Mouse (Mus musculus) forebrain, embryonic 12.5 days (tissue): ENCODE data around the gene Macrod2. TPM values are rescaled to one million over a fixed set of nuclear protein-coding genes. Genes with fewer than 3 reads are reported as not detected.
A peak's percentile ranks its signal among the peaks of the same experiment; 100 is the strongest.

Source experiments
- ATAC-seq: fragments of 200-750 bp; cut with Nextera tagmentation; 2 replicates; pipeline ENCODE4 v1.8.0; 2017; ENCODE audit warnings: moderate TSS enrichment; ENCODE audit not compliant: low FRiP score
- H3K27ac ChIP-seq: fragments of 300-500 bp; sonication (generic); 2 replicates; pipeline ENCODE4 v1.5.1; 2016; ENCODE audit warnings: mild to moderate bottlenecking
- H3K27me3 ChIP-seq: fragments of 300-500 bp; sonication (generic); 2 replicates; pipeline ENCODE4 v1.6.1; 2016; ENCODE audit warnings: mild to moderate bottlenecking
- H3K36me3 ChIP-seq: fragments of 300-500 bp; sonication (generic); replicated peaks from 2 replicates; pipeline ENCODE4 v1.6.1; 2016; ENCODE audit warnings: mild to moderate bottlenecking
- H3K4me1 ChIP-seq: fragments of 300-500 bp; sonication (generic); 2 replicates; pipeline ENCODE4 v1.6.1; 2016
- H3K4me2 ChIP-seq: fragments of 300-500 bp; sonication (generic); 2 replicates; pipeline ENCODE4 v1.6.1; 2016; ENCODE audit warnings: mild to moderate bottlenecking, moderate library complexity
- H3K4me3 ChIP-seq: fragments of 300-500 bp; sonication (generic); replicated peaks from 2 replicates; pipeline ENCODE4 v1.5.1; 2016; ENCODE audit warnings: mild to moderate bottlenecking
- H3K9ac ChIP-seq: fragments of 300-500 bp; sonication (generic); 2 replicates; pipeline ENCODE4 v1.6.1; 2016; ENCODE audit warnings: mild to moderate bottlenecking
- H3K9me3 ChIP-seq: fragments of 300-500 bp; sonication (generic); 2 replicates; pipeline ENCODE4 v1.6.1; 2016
- WGBS: fragments of 180-500 bp; shearing (Covaris S2); methylation state at CpG from one replicate; pipeline ENCODE4 v1.1.7; 2016; 5-methylcytosine and 5-hydroxymethylcytosine counted together
- polyA plus RNA-seq: library from polyadenylated mRNA; unstranded; fragments of >200 nt; fragmentation: Nextera tagmentation; extraction: Ambion mirVana; gene quantifications from 2 replicates; pipeline ENCODE4 v1.2.1, GENCODE M21; 2016

The Macrod2 gene
- polyA plus RNA-seq, 1 experiment from 2014 or later = 52.0 TPM

DNA sequence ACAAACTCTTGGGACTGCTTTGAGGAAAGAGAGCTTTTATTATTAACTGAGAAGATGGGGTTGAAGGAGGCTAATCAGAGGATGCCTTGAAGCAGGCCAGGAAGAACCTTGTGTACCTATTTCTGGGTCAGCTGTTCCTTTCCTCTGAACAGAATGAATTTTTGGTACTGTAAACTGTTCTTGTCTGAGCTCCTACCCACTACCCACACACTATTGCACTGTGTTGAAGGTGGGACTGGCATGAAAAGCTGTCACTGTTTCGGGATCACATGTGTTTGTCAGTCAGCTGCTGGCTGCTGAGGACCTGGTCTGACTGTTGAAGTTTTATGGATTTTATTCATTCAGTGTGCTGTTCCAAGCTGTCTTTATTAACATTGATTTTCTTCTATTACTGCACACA is 1862.4 kb downstream of the Macrod2 start:
- 95% methylated on average over 1 of the region's 1 CpGs for WGBS
- no peaks in the 10 kb centered on the region for H3K36me3 ChIP-seq
- no peak for ATAC-seq
- H3K9me3 ChIP-seq = no peaks in the 10 kb centered on the region
- H3K27ac ChIP-seq = no peak overlapping the region
- H3K27me3 ChIP-seq = peaks cover 12% of the 10 kb centered on the region
- H3K4me2 ChIP-seq = no peak overlapping the region
- peaks cover 5% of the 10 kb centered on the region for H3K4me1 ChIP-seq
- H3K9ac ChIP-seq = no peak overlapping the region
- no peak overlapping the region for H3K4me3 ChIP-seq

DNA sequence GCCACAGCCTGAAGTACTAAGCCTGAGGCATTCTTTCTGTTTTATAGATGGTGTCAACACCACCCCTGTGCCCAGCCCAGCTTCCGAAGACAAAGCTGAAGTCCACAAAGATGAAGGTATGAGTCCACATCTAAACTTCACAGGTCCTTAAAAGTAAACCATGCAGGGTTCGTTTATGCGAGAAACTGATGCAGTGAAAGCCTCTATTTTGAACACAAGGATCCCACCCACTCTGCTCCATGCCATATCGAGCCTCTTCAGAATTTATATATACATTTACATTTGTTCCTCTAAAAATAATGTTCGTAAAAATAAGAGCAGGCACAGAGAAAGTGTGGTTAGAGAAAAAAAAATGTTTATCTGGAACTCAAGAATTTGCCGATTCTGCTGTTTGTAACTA is 1865.9 kb downstream of the Macrod2 start:
- Histone ChIP-seq H3K9me3 (no peaks in the 10 kb centered on the region), H3K36me3 (no peaks in the 10 kb centered on the region), H3K27me3 (no peaks in the 10 kb centered on the region), H3K9ac (no peak overlapping the region), H3K4me3 (no peak overlapping the region), H3K4me2 (no peak overlapping the region), H3K4me1 (no peaks in the 10 kb centered on the region), H3K27ac (no peak overlapping the region)
- no peak for ATAC-seq
- 91% methylated on average over 6 of the region's 6 CpGs for WGBS

DNA sequence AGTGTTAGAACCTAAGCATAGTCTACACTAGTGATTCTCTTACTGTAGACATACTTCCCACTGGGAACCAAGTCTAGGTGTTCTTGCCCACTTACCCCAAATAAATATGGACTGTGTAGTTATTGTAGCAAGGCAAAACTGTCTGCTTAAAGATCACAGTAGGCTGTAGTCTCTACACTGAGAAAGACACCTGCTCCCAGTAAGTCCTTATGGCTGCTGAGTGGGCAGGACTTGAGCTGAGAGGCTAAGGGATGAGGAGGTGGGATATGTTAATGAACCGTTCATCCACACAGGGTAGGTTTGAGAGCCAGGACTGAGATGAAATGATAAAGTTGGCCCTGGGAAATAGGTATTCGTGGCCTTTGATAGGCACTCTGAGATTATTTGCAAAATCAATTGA is 1869.6 kb downstream of the Macrod2 start:
- Histone ChIP-seq H3K27me3 (no peaks in the 10 kb centered on the region), H3K4me1 (no peaks in the 10 kb centered on the region), H3K36me3 (no peaks in the 10 kb centered on the region), H3K27ac (no peak overlapping the region), H3K9me3 (no peaks in the 10 kb centered on the region), H3K4me3 (no peak overlapping the region), H3K9ac (no peak overlapping the region), H3K4me2 (no peak overlapping the region)
- WGBS = 89% methylated on average over 2 of the region's 2 CpGs
- ATAC-seq = no peak

DNA sequence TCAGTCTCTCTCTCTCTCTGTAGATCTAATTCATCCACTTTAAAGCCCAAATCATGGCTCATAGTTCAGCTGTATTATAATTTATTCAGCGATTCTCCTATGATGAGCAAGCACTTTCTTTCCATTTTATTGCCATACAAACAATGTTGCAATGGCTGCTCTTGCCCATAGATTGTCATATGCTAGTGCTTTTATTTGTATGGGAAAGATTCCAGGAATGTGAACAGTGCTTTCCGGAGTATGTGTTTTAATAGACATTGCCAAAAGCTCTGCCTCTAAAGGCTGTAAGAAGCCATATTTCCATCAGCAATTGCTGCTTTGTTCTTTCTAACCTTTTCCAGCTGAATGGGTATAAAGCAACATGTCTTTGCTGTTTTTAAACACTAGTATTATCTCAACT is 1872.7 kb downstream of the Macrod2 start:
- ATAC-seq = no peak
- H3K27ac ChIP-seq = no peak overlapping the region
- H3K4me3 ChIP-seq = no peak overlapping the region
- H3K9me3 ChIP-seq = no peaks in the 10 kb centered on the region
- no peaks in the 10 kb centered on the region for H3K4me1 ChIP-seq
- H3K4me2 ChIP-seq = no peak overlapping the region
- H3K36me3 ChIP-seq = no peaks in the 10 kb centered on the region
- H3K9ac ChIP-seq = no peak overlapping the region
- 88% methylated on average over 2 of the region's 2 CpGs for WGBS
- no peaks in the 10 kb centered on the region for H3K27me3 ChIP-seq

DNA sequence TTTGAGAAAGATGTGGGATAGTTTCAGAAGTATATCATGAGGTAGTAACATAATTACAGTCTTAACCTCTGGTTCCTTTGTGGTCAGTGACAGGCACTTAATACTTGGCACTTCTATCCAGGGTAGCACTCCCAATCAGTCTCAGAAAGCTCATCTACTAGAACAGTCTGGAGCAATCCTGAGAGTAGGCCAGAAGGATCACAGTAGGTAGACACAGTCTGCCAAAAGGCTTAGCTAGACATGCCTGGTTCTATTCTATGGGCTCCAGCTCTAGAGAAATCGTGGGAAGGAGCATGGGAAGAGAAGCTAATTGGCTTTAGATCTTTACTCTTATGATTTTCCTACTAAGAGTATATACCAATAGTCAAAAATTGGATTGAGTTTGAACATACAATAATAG is 1891.7 kb downstream of the Macrod2 start:
- Histone ChIP-seq H3K9me3 (no peaks in the 10 kb centered on the region), H3K27me3 (no peaks in the 10 kb centered on the region), H3K36me3 (no peaks in the 10 kb centered on the region), H3K4me3 (no peak overlapping the region), H3K9ac (no peak overlapping the region), H3K27ac (no peak overlapping the region), H3K4me1 (no peaks in the 10 kb centered on the region), H3K4me2 (no peak overlapping the region)
- no peak for ATAC-seq
- 62% methylated on average over 1 of the region's 1 CpGs for WGBS

DNA sequence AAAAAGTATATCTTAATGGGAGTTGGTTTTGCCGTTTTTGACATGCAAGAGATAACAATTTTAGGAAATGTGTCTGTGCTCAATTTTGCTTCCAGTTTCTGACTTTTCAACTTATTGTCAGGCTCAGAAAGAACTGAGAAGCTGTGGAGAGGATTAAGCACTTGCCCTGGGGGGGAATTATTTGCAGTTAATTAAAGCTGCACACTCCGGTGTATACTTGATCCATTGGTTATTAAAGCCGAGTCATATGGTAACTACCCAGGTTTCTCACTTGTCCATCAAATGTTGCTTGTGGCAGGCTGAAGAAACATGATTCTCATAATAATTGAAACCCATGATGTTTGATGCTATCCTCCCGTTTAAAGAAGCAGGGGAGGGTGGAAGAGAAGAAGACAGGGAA is 1899.7 kb downstream of the Macrod2 start:
- Histone ChIP-seq H3K4me2 (no peak overlapping the region), H3K9me3 (no peaks in the 10 kb centered on the region), H3K27ac (no peak overlapping the region), H3K4me3 (no peak overlapping the region), H3K4me1 (no peaks in the 10 kb centered on the region), H3K36me3 (no peaks in the 10 kb centered on the region), H3K9ac (no peak overlapping the region), H3K27me3 (0 out of 2 replicates have a peak, but pooled peaks cover 3% of the 10 kb centered on the region)
- WGBS = 30% methylated on average over 4 of the region's 4 CpGs
- no peak for ATAC-seq

DNA sequence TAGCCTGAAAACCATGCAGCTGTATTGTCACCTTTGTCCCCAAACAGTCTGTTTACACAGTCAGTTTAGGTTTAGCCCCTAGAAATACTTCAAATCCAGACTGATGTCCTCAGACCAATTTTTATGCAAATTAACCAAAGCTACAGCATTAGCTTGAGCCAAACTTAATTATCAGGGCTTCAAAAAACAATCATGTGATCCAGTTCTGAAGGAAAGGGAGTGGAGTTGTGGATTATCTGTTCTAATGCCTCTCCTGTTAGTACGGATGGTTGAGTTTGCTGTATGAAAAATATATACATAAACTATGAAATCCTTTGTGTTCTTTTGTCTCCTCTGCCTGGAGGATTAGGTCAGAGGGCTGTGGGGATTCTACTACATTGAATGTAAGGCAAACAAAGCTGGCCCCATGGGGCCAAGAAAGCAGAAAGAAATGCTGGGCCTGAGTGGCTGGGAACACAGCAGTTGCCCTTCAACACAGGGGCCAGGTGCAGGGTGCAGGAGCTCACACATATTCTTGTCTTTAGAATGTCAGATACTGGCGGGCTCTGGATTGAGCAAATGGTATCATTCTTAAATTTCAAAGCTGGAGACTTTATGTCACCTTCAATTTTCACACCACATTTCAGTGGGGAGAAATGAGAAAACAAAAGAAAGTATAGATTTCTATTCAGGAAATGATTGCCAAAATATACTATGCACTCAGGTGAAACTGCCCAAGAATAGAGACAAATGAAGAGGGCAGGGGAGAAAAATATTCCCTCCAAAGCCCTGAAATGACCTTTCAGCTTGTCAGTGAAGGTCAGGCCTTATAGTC is 1908.2 kb downstream of the Macrod2 start:
- H3K4me2 ChIP-seq = no peak overlapping the region
- WGBS = 4% methylated on average over 2 of the region's 2 CpGs
- no peaks in the 10 kb centered on the region for H3K27me3 ChIP-seq
- ATAC-seq = peak; percentile 93
- H3K4me1 ChIP-seq = peaks cover 12% of the 10 kb centered on the region
- H3K27ac ChIP-seq = peak overlapping the region; percentile 65
- H3K9me3 ChIP-seq = 0 out of 2 replicates have a peak, but pooled peaks cover 5% of the 10 kb centered on the region
- no peak overlapping the region for H3K4me3 ChIP-seq
- H3K36me3 ChIP-seq = no peaks in the 10 kb centered on the region
- H3K9ac ChIP-seq = no peak overlapping the region

DNA sequence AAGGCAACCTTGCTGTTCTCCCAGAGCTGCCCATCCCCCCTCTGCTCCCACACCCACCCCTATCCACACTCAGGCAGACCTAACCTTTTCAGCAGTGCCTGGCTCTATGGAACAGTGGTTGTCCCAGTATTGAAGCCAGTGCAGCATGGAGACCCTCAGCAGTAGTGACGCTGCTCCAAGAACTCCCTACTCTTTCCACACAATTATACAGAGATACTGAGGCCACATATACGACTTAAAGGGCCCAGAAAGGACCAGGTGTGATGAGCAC is 1908.7 kb downstream of the Macrod2 start:
- ATAC-seq = peak; percentile 81; the same call in 1 of the 2 replicates
- Histone ChIP-seq H3K4me2 (no peak overlapping the region), H3K4me1 (peaks cover 12% of the 10 kb centered on the region), H3K9me3 (0 out of 2 replicates have a peak, but pooled peaks cover 5% of the 10 kb centered on the region), H3K27me3 (no peaks in the 10 kb centered on the region), H3K36me3 (no peaks in the 10 kb centered on the region), H3K27ac (peak overlapping the region; percentile 65), H3K4me3 (no peak overlapping the region), H3K9ac (no peak overlapping the region)
- 20% methylated on average over 2 of the region's 2 CpGs for WGBS

DNA sequence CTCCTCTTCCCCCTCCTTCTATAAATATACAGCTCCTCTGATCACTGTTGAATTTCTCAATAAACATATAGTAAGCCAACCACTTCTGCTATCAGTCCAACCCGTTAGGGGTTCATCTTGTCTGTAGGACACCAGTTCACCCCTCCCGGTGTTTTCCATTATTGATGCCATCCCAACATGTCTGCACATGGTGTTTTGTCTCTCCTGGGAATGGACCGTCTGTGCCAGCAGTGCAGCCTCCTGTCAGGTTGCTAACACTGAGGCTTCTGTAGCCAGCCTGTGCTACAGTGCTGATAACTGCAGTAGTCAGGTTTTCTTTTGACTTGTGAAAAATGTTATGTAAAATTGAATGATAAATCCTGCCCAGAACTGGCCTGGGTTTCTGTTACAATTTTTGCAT is 1928.0 kb downstream of the Macrod2 start:
- H3K27me3 ChIP-seq = peaks cover 2% of the 10 kb centered on the region; the same call in 1 of the 2 replicates
- no peaks in the 10 kb centered on the region for H3K36me3 ChIP-seq
- no peaks in the 10 kb centered on the region for H3K4me1 ChIP-seq
- no peaks in the 10 kb centered on the region for H3K9me3 ChIP-seq
- no peak for ATAC-seq
- H3K4me2 ChIP-seq = no peak overlapping the region
- no peak overlapping the region for H3K9ac ChIP-seq
- no peak overlapping the region for H3K4me3 ChIP-seq
- H3K27ac ChIP-seq = no peak overlapping the region
- WGBS = 80% methylated on average over 3 of the region's 3 CpGs

DNA sequence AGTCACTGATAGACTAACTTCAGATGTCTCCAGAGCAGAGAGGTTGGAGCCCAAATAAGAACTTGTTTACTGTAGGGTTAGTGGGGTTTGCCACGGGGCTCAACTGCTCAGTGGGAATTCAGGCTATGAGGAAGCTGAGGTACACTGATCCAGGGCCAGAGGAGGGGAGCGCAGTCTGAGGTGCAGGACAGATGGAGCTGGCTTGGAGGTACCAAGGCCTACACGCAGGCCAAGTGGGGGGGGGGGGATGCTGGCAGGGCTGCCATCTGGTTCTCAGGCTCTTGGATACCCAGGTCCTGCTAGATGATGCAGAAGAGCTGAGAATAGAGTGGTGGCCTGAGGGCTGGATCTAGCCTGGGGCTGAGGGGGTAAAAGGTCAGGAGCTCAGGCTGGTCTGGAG is 1931.6 kb downstream of the Macrod2 start:
- no peak overlapping the region for H3K4me2 ChIP-seq
- no peak overlapping the region for H3K27ac ChIP-seq
- H3K9me3 ChIP-seq = no peaks in the 10 kb centered on the region
- H3K9ac ChIP-seq = no peak overlapping the region
- ATAC-seq = no peak
- no peaks in the 10 kb centered on the region for H3K36me3 ChIP-seq
- WGBS = 93% methylated on average over 3 of the region's 3 CpGs
- no peaks in the 10 kb centered on the region for H3K4me1 ChIP-seq
- H3K4me3 ChIP-seq = no peak overlapping the region
- H3K27me3 ChIP-seq = peaks cover 11% of the 10 kb centered on the region

DNA sequence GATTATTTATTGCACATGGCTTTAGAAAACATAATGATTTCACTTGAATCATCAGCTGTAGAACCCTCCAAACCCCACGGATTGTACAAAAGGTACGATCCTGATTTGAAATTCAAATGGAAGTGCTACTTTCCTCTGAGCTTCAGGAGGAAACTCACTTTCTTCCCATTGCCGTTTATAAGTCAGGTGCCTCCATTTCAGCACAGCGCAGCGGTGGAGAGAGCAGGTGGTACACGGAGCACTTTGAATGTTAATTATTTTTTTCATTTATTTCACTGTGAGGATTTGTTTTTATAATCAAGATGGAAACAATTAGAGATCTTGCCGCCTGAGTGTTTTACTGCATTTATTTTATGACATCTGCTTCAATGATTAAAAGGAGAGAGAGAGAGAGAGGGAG is 1934.7 kb downstream of the Macrod2 start:
- Histone ChIP-seq H3K4me3 (no peak overlapping the region), H3K36me3 (no peaks in the 10 kb centered on the region), H3K27me3 (peaks cover 22% of the 10 kb centered on the region), H3K9ac (no peak overlapping the region), H3K4me2 (no peak overlapping the region), H3K9me3 (no peaks in the 10 kb centered on the region), H3K4me1 (peaks cover 15% of the 10 kb centered on the region), H3K27ac (no peak overlapping the region)
- 58% methylated on average over 7 of the region's 7 CpGs for WGBS
- ATAC-seq = no peak

DNA sequence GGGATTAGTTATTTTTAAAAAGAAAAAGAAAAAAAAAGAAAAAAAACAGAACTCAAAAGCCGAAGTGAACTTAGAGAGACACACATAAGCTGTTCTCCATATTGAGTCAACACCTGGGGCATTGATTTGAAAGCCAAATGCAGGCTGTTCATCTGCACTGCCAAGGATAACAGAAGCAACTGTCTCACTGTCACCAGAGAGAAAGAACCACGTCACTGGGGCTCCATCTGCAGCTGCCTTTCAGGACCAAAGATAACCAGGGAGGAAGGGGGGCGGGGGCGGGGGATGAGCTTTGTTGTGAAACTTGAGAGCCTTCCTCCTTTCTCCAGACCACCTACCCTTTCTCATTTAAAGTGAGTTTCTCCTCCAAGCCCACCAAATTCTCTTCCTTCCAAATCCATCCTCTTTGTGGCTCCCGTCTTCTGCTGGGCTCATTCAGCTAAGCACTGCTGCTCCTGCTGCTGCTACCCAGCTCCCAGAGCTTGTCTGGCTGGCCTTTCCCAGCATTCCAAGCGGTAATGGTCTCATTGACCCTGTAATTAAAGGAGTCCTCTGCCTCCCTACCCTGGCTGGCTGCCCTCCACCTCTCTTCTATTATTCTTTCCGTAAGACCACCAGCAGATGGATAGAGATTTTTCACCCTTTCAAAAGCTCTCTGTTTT is 1939.5 kb downstream of the Macrod2 start:
- 2% methylated on average over 7 of the region's 7 CpGs for WGBS
- H3K4me3 ChIP-seq = peak overlapping the region; percentile 15; the same call in 1 of the 2 replicates

More for the DNA sequence above, 1939.5 kb downstream of the Macrod2 start:
- H3K27me3 ChIP-seq = peaks cover 52% of the 10 kb centered on the region
- peak; percentile 94 for ATAC-seq
- peaks cover 32% of the 10 kb centered on the region for H3K4me1 ChIP-seq
- peak overlapping the region; percentile 88 for H3K27ac ChIP-seq
- no peaks in the 10 kb centered on the region for H3K9me3 ChIP-seq
- H3K9ac ChIP-seq = no peak overlapping the region
- H3K36me3 ChIP-seq = no peaks in the 10 kb centered on the region
- H3K4me2 ChIP-seq = peak overlapping the region; percentile 42
